Mouse (Mus musculus): ENCODE data around the gene Cd2bp2.

The Cd2bp2 gene

DNA sequence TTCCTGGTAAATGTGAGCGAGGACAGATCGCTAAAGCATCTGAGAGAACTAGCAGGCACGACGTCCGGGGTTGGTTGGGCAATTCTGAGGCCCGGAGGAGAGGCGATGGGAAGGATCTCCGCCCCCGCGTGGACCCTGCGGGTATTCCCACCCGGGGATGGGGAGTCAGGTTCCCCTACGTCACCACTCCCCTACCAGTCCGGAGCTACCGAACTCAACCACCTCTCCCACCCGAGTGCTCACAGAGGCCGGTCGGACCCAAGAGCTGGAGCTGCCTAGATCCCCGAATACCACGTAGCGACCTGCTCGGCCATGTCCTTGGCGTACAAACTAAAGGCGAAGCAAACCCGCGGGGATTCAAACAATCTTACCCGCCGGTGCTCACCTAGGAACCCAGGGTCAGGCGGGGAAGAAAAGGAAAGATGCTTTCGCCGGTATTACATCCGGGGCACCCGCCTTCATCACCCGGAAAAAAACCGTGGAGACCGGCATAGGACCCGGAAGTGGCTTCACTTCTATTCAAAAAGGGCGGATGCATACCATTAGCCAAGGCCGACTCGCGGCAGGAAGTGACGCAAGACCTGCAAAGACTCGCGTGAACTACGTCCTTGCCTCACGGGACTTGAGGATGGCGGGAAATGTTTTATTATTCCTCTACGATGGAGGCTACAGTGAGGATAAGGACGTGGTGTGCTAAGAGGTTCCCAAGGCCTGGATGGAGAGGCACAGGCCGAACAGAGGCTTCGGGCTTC lies at the start of gene Cd2bp2:
Cd2bp2 (minus strand) TSS at position 507 of the 752 bp plus-strand sequence.
- DNase-seq = peak; percentile 93

DNA sequence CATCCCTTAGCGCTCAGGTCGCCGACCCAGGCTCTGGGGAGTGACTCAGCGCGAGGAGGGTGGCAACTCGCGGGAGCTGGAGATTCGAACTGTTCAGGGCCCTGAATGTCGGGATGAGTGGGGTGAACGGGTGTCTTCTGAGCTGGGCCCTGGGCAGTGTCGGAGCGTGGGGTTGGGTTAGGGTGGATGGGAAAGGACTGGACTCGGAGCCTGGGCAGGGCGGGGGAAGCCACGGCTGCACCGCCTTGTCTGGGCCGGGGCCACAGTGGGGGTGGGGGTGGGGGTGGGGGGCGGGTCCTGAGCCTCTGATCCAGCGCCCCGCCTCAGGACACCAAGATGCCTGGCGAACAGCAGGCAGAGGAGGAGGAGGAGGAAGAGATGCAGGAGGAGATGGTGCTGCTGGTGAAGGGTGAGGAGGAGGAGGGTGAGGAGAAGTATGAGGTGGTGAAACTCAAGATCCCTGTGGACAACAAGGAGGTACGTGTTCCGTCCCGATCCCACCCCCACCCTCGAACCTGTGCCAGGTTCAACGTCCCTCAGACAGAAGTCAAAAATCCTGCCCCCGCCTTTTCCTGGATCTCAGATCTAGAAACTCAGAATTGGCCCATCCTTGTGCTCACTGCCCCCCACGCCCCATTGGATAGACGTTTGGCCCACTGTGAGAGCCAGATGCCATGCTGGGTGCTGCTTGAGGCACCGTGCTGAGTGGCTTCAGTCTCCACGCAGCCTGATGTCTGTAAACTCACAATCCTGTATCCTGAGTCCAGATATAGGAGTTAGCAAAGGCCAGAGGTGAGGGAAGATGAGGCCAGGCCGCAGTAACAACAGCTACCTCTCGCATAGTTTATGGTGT lies 49.0 kb upstream of the Cd2bp2 start:
- no peak for DNase-seq

DNA sequence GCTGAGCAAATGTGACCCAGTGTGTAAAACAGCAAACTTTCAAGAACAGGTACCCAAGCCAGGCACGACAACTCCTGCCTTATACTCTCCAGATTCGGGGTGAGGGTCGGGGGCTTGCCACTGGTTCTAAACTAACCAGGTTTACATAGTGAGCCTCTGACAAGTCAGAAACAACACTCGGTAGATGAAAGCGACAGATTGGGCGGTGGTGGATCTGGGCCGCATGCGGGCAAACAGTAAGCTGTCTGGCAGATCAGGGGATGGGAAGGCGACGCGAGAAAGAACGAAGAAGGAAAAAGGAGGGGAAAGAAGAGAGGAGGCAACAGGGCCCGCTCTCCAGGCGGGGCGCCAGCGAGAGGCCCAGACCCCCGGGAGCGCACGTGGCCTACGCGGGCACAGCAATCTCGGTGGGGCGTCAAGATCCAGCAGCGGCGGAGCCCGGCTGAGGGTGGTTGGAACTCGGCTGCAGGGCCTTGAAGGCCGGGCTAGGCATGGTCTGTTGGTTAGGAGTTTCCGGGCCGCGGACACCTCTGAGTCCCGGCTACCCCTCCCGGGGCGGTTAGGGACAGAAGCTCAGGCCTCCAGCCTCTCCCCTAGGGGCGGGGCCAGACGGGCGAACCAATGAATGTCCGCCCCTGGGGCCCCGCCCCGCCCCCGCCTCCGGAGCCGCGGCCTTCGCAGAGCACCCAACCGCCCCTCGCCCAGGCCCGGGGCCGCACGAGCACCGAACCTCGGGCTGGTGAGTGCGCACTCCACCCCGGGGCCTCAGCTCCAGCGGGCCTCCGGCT lies 48.2 kb upstream of the Cd2bp2 start, which contains the start of gene Zfp771:
Zfp771 (plus strand) TSS at position 405 of the 788 bp plus-strand sequence.
- peak; percentile 95 for DNase-seq

DNA sequence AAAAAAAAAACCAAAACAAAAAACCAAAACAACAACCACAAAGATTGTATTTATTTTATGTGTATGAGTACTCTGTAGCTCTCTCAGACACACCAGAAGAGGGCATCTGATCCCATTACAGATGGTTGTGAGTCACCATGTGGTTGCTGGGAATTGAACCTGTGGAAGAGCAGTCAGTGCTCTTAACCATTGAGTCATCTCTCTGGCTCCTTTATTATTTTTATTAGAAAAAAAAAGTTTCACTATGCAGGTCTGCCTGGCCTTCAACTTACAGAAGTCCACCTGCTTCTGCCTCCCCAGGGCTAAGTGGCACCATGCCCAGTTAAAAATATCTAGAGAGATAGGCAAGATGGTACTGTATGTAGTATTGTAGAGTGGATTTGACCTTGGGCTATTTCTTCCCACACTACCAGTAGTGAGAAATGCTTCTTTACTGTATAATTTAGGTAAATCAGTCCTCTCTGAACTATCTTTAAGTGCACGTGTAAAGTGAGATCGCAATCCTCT lies 47.6 kb upstream of the Cd2bp2 start:
- no peak for DNase-seq

DNA sequence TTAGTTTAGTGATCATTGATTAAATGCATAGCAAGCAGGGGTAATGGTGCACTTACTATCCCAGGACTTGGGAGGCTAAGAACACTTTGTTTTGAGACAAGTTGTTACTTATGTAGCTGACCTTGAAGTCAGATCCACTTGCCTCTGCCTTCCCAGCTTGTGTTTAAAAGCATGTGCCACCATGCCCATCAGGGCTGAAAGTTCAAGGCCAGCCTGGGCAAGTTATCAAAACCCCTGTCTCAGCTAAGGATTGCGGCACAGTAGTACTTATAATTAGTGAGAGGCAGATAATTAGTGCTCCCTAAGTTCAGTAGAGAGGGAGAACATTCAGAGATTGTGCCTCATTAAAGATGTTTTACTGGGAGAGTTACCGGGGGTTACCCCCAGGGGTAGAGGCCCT lies 38.9 kb upstream of the Cd2bp2 start:
- DNase-seq = no peak

DNA sequence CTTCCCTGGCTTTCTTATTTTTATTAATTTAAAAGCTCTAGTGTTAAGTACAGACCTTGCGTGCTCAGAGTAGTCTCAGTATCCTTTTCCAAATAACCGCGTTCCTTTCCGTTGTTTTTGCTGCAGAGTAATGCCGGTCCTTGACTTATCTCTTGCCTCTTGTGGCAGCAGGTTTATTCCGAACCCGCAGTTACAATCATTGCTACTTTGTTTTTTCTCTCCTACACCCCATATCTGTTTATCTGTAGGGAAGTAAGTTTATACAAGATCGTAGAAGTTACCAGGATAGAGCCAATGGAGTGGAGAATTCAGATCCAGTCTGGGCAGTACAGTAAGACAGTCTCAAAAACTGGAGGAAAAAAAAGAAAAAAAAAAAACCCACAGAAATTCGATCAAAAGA lies 37.9 kb upstream of the Cd2bp2 start:
- no peak for DNase-seq

DNA sequence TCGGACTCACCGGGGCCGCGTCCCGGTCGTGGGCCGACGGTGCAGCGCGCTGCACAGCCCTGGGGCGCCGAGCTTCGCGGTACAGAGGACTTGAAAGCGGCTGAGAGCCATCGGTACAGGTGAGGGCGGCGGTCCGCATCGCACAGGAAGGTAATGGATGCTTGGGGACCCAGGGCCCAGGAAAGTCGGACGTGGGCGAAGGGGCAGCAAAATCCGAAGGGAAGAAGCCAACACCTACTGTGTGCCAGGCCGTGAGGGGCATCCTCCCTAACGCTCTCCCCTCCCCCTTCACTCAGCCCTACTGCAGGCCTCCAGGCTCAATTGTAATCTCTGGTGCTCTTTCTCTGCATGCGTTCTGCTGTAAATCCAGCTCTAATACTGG lies 37.5 kb upstream of the Cd2bp2 start:
- DNase-seq = no peak

DNA sequence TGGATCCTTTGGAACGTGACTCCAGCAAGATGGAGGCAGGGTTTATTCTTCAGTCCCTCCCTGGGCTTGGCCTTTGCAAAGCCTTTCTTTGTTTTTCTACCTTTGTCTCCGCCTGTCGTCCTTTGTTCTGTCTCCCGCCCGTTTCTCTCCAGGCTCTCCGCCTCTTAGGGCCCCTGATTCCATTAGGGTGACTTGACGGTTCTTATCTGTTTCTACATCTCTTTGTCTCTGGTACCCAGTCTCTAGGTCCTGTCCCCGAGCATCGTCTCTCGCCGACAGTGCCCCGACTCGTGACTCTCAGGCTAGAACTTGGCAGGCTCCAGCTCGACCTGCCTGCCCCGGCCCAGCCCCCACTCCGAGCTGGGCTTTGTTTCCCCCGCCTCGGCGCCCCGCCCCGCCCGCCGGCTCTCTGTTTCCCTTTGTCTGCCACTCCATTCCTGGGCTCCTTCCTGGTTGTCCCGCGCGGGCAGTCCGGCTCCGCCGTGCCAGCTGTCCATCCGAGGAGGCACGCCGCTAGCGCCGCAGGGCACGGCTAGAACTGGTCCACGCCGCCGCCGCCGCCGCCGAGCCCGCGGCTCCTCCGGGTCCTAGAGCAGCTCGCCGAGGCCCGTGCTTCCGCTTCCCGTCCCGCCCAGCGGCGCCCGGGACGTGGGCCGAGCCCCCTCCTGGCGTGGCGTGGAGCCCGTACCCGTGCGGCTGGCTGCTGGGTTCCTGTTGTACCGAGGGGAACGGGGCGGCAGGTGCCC lies 36.9 kb upstream of the Cd2bp2 start, which contains the start of the genes Zfp553 and Sept1:
Zfp553 (plus strand) TSS at position 440 of the 746 bp plus-strand sequence.
Sept1 (minus strand) TSS at position 509 of the 746 bp plus-strand sequence.
- peak; percentile 88 for DNase-seq

DNA sequence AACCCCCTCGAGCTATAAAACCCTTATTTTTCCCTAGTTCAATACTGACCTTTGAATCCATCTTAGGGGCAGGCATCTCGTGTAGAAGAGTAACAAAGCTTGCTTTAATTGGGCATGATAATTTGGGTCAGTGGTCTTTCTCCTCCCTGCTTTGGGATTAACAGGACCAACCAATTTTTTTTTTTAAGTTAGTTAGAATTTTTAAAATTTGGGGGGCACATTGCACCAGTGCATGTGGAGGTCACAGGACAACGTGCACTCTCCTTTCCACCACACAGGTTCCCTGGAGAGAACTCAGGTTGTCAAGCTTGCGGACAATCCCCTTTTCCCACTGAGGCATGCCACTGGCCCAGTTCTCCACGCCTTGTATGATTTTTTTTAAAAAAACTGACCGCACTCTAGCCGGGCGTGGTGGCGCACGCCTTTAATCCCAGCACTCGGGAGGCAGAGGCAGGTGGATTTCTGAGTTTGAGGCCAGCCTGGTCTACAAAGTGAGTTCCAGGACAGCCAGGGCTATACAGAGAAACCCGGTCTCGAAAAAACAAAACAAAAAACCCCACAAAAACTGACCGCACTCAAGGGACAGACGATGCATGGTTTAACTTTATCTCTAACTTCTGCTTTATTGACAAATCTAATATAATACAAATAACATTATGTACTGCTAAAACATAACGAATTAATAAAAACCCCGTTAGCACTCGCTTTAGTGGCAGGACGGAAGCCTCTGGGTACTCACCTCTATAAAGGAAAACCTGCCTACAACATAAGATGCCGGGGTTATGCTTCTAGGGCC lies 36.2 kb upstream of the Cd2bp2 start:
- no peak for DNase-seq

DNA sequence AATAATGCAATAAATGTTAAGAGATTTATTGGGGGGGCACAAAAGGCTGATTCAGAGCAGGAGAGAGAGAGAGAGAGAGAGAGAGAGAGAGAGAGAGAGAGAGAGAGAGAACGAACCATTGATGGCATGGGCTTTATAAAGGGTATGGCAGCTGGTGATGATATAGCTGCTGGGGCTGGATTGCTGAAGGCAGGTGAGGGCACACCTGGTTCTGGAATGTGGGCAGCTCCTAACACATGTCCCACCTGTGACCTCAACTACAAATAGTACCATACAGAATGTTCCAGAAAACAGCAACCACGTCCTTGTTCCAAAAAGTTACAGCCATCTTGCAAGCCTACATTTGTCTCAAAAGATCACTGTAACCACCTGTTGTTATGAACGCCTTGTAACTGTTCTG lies 35.5 kb upstream of the Cd2bp2 start:
- no peak for DNase-seq

DNA sequence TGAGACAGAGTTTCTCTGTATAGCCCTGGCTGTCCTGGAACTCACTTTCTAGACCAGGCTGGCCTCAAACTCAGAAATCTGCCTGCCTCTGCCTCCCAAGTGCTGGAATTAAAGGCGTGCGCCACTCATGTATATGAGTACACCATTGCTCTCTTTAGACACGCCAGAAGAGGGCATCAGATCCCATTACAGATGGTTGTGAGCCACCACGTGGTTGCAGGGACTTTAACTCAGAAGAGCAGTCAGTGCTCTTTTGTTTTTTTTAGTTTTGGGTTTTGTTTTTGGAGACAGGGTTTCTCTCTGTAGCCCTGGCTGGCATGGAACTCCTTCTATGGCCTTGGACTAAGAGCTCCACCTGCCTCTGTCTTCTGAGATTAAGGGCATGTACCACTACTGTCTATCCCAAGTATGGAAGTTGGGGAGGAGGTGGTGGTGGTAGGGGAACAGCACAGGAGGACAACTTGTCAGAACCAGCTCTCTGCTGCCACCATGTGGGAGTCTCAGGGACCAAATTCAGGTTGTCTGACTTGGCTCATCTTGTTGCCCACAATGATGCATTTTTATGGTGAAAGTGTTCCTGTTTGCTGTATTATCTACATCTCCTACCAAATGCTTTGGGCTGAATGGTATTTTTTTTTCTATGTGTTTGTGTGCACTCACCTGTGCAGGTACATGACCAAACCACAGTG lies 32.9 kb upstream of the Cd2bp2 start:
- peak; percentile 94 for DNase-seq

DNA sequence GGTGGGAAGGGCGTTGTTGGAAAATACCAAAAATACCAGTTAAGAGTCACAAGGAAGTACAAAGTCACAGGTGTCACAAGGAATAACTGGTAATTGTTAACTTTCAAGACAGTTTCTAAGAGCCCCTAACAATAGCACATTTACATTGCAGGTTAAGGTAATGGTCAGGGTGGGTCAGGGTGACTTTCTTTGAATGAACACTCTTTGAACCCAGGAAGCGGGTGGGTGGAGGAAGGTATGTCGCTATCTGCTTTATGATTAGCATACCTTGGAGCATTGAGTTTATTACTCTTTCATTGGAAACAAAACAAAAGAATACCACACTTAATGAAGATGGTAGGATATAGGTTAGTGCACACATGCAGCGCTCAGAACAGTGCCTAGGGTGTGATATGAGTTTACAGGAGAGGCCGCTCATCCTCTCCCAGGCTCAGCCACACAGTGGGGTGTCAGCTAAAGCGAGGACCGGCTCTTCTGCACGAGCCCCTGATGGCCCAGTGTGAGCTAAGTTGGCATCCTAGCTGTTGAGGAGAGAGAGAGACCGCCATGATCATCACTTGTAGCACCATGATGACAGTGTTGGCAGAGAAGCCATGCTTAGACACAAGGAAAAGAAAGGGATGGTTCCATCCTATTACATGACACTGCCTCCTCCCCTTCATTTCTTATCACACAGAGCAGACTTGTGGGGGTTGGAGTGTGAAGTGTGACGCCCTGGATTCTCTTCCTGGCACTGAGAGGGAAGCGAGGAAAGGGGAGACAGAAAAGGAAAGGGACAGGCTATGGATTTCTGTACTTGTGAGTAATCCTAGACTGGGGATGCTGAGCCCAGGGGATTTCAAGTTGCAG lies 29.5 kb upstream of the Cd2bp2 start:
- DNase-seq = no peak

DNA sequence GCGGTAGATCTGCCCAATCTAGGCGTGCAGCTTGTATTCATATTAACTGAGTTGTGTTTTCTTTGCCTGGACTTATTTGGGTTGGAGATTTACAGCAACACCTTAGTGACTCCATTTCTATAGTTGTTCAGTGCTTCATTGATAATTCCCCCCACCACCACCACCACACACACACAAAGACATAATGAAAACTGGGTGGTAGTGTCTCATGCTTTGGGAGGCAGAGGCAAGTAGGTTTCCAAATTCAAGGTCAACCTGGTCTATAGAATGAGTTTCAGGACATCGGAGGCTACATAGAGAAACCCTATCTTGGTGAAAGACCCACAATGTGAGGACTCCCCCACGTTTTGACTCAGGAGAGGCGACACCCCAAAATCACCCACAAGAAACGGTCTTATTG lies 28.8 kb upstream of the Cd2bp2 start:
- no peak for DNase-seq

DNA sequence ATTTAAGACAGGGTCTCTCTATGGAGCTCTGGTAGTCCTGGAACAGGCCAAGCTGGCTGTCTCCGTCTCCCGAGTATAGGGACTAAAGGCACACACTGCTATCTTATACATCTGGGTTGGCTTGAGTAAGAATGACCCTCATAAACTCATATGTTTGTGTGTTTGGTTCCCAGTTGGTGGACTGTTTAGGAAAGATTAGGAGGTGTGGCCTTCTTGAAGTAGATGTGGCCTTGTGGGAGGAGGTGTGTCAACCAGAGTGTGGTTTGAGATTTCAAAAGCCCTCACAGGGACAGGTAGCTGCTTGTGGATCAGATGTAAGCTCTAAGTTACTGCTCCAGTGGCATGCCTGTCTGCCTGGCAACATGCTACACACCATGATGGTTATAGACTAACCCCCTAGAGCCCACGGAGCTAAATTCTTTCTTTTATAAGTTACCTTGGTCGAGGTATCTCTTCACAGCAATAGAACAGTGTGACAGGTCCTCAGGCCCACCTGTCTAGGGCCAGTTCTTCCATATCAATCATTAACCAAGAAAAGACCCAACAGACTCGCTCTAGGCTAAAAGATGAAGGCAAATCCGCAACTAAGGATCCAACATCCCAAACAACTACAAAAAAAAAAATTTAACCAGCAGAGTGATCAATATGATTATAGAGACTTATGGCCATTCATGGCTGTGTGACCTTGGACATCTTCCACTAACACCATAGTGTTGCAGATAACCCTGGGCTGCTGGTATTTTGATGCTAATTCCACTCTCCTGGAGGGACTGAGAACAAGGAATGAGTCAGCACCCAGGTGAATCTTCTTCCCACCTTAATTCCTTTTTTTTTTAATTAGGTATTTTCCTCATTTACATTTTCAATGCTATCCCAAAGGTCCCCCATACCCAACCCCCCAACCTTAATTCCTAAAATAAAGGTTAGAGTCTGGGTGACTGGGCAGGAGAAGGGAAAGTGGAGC lies 27.9 kb upstream of the Cd2bp2 start:
- DNase-seq = no peak

DNA sequence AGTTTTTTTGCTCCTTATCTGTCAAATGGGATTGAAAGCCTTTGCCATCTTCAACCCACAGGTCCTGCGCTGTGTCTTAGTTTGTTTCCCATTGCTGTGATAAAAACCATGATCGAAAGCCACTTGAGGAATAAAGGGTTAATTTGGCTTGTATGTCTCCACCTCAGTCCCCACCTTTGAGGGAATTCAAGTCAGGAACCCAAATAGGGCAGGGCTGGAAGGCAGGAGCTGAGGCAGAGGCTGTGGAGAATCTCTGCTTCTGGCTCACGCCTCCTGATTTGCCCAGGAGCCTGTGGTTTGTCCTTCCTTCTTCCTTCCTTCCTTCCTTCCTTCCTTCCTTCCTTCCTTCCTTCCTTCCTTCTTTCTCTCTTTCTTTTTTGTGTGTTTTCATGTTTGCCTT lies 27.3 kb upstream of the Cd2bp2 start:
- DNase-seq = no peak

DNA sequence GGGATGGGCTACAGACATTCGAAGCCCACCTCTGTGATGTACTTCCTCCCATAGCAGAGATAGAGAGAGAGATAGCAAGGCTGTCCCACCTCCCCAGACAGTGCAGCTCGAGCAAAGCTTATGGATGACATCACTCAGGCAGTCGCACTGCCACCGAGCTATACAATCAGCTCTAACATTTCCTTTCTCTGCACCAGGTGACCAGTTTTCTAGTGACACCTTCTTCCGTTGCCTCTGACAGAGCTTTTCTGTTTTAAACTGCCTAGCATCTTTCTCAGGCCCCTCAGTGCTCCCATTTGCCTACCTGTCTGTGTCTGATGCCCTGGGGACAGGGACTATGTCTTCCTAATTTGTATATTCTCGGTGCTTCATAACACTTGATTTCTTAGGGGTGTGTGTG lies 24.6 kb upstream of the Cd2bp2 start:
- peak; percentile 40 for DNase-seq

DNA sequence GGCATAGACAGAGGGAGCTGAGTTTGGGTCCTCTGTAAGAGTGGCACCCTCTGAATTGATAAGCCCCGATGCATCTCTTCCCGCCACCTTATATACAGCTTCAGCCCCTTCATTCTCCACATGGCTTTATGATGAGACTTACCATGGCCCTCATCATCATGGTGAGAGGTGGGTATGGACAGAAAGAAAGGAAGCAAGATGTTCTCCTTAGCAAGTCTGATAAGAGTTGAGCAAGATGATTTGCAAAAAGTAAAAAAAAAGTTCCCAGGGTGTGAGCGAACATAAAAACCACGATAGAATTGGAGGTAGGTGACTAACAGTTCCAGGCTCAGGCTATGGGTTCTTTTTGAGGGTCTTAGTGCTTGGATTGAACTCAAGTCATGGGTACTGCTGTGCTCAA lies 22.8 kb upstream of the Cd2bp2 start:
- no peak for DNase-seq

DNA sequence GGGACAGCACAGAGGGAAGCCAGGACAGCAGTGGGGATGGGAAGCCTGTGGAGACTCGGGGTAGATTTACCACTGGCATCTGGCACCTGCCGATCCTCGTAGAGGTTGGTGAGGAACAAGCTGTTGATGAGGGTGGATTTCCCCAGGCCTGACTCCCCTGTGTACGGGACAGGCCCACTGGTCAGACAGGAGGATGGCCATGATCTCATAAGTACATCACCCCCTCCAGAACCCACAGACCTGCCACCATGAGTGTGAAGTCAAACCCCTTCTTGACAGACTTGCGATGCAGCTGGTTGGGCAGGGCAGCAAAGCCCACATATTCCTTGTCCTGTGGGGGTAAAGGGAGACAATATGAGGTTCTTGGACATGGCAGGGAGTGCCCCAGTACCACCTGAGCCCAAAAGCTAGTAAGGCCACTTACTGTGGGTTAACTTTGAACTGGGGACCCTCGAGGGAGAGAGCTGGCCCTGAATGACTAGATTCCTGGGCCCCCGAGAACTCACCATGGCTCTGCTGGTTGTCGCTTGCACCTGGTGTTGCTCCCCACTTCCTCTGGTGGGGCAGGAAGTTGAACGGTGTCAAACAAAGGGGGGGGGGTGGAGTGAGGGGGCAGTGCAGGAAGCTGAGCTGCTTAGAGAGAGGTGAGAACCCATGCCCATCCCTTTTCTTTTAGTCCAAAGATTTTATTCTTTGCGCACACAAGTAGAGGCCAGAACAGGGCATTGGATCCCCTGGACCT lies 22.2 kb upstream of the Cd2bp2 start:
- DNase-seq = peak; percentile 84

Data from thymus, postnatal 25 days (tissue).